In the genomic region with DNA sequence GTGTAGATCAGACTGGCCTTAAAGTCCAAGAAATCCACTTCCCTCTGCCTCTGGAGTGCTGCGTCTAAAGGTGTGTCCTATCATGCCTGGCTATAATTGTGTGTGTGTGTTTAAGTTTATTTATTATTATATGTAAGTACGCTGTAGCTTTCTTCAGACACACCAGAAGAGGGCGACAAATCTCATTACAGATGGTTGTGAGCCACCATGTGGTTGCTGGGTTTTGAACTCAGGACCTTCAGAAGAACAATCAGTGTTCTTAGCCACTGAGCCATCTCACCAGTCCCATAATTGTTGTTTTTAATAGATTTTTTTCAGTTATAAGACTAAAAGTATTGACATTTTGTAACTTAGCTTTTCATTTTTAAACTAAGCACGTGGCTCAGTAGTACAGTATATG, we compare ENCODE assay signal across 19 mouse cellular contexts.
"Had no signal": no experiment of that assay in that cellular context is flagged by ENCODE, and none has a peak within 500 bp of the region (broad histone marks: within the 10 kb centered on the region; RNA-seq: fewer than 3 reads in every experiment).

No protein-coding gene starts in this region.

- H3K9ac ChIP-seq: intestine, embryonic 15.5 days; kidney, embryonic 15.5 days; liver, embryonic 14.5 days; lung, embryonic 15.5 days; neural tube, embryonic 12.5 days; neural tube, embryonic 15.5 days had no signal

- H3K4me2 ChIP-seq: intestine, embryonic 15.5 days; kidney, embryonic 15.5 days; lung, embryonic 15.5 days; midbrain, embryonic 11.5 days; neural tube, embryonic 12.5 days; neural tube, embryonic 15.5 days had no signal

- ATAC-seq: intestine, embryonic 15.5 days had no signal

- H3K4me1 ChIP-seq: intestine, embryonic 15.5 days; kidney, embryonic 15.5 days; lung, embryonic 15.5 days; megakaryocyte, embryonic 14.5 days; neural tube, embryonic 12.5 days; neural tube, embryonic 15.5 days had no signal

- H3K4me3 ChIP-seq: intestine, embryonic 15.5 days; kidney, embryonic 15.5 days; left cerebral cortex, adult 2 months; lung, embryonic 15.5 days; megakaryocyte, embryonic 14.5 days; neural tube, embryonic 12.5 days; neural tube, embryonic 15.5 days had no signal

- H3K27ac ChIP-seq: intestine, embryonic 15.5 days; kidney, embryonic 15.5 days; left cerebral cortex, adult 2 months; liver, embryonic 14.5 days; lung, embryonic 15.5 days; neural tube, embryonic 12.5 days; neural tube, embryonic 15.5 days had no signal

- H3K27me3 ChIP-seq: intestine, embryonic 15.5 days; kidney, embryonic 15.5 days; lung, embryonic 15.5 days; megakaryocyte, embryonic 14.5 days; neural tube, embryonic 12.5 days; neural tube, embryonic 15.5 days had no signal

- DNase-seq: kidney, adult 8-10 months; kidney, postnatal 14 days; kidney, postnatal 4 days; layer of hippocampus, postnatal 36 days; lung, adult 18-20 months; lung, postnatal 10 days; lung, postnatal 36 days; midbrain, embryonic 14.5 days; retina, postnatal 1 day; thymus, postnatal 25 days had no signal

- H3K9me3 ChIP-seq: intestine, embryonic 15.5 days; kidney, embryonic 15.5 days; lung, embryonic 15.5 days; megakaryocyte, embryonic 14.5 days; neural tube, embryonic 12.5 days; neural tube, embryonic 15.5 days had no signal
